Mouse (Mus musculus): ENCODE data around the gene Fbxw17. TPM values are rescaled to one million over a fixed set of nuclear protein-coding genes. Genes with fewer than 3 reads are reported as not detected.
"Not testable (repeated sequence)": the region's sequence is repeated elsewhere in the genome, so short reads cannot be mapped to it uniquely, and the experiment has no call there.

The Fbxw17 gene
- polyA plus RNA-seq (2012; fragmentation: generic; extraction: Trizol) = 23.7 TPM
- long read RNA-seq, experiment 1, partial matches to known transcripts = 1 of 17 reads
- long read RNA-seq, experiment 1, other reads (novel, unspliced or antisense) = 12 of 17 reads
- long read RNA-seq, experiment 2, transcript Fbxw17-201 (10 exons, 1,798 nt) = major isoform, 55 of 115 reads
- long read RNA-seq, experiment 2, partial matches to known transcripts = 6 of 115 reads
- long read RNA-seq, experiment 2, other reads (novel, unspliced or antisense) = 54 of 115 reads

GRCm38 (mm10) chr13:50417389-50418183 is at the start of gene Fbxw17:
Gene Fbxw17, plus strand, starts transcription at chr13:50417864.
- peak within 1 kb of the TSS; percentile 75 for H3ac ChIP-seq (ENCODE audit: control insufficient read depth, insufficient read length, low read depth)

GRCm38 (mm10) chr13:50372934-50373705 is 44.5 kb upstream of the Fbxw17 start:
- H3K79me3 ChIP-seq (ENCODE audit: low read depth); H3K79me2 ChIP-seq (ENCODE audit: control insufficient read depth, insufficient read depth); H3K4me3 ChIP-seq (ENCODE audit: insufficient read depth, poor library complexity, severe bottlenecking); H3ac ChIP-seq (ENCODE audit: control insufficient read depth, insufficient read length, low read depth); H3K27me3 ChIP-seq (ENCODE audit: control insufficient read depth, insufficient read depth, insufficient read length); H3K36me3 ChIP-seq (ENCODE audit: control insufficient read depth, insufficient read depth): not testable (repeated sequence)

More at GRCm38 (mm10) chr13:50417389-50418183, at the start of gene Fbxw17:
- H3K36me3 ChIP-seq (ENCODE audit: control insufficient read depth, insufficient read depth) = peaks cover 24% of the 10 kb centered on the region
- H3K79me3 ChIP-seq (ENCODE audit: low read depth) = peaks cover 11% of the 10 kb centered on the region
- H3K27me3 ChIP-seq (ENCODE audit: control insufficient read depth, insufficient read depth, insufficient read length) = no peaks in the 10 kb centered on the region
- peak within 1 kb of the TSS; percentile 50 for H3K4me3 ChIP-seq (ENCODE audit: insufficient read depth, poor library complexity, severe bottlenecking)
- TF ChIP-seq MYOG (IDR thresholded peaks at IDR 0.05; ENCODE audit: control insufficient read depth, extremely low read depth, insufficient read length) (no peak), USF1 (IDR thresholded peaks at IDR 0.05; ENCODE audit: low read depth) (no peak), CTCF (IDR thresholded peaks at IDR 0.05; ENCODE audit: control insufficient read depth, insufficient read depth, insufficient read length) (no peak), MAX (IDR thresholded peaks at IDR 0.05) (no peak), MYOD1 (IDR thresholded peaks at IDR 0.05; ENCODE audit: control insufficient read depth, insufficient read length, low read depth) (no peak), FOSL1 (IDR thresholded peaks at IDR 0.05; ENCODE audit: insufficient read depth, low read length, poor library complexity, severe bottlenecking) (no peak), CEBPB (IDR thresholded peaks at IDR 0.05; ENCODE audit: low read depth) (no peak)
- H3K79me2 ChIP-seq (ENCODE audit: control insufficient read depth, insufficient read depth) = peaks cover 19% of the 10 kb centered on the region

- not testable (repeated sequence) for H3K4me3 ChIP-seq (ENCODE audit: insufficient read depth, poor library complexity, severe bottlenecking); H3ac ChIP-seq (ENCODE audit: control insufficient read depth, insufficient read length, low read depth); H3K79me2 ChIP-seq (ENCODE audit: control insufficient read depth, insufficient read depth); H3K27me3 ChIP-seq (ENCODE audit: control insufficient read depth, insufficient read depth, insufficient read length); H3K36me3 ChIP-seq (ENCODE audit: control insufficient read depth, insufficient read depth); H3K79me3 ChIP-seq (ENCODE audit: low read depth)
Observed at GRCm38 (mm10) chr13:50389146-50389545, 28.5 kb upstream of the Fbxw17 start.

GRCm38 (mm10) chr13:50418421-50418820 is 757 bp downstream of the Fbxw17 start:
- Histone ChIP-seq H3K27me3 (ENCODE audit: control insufficient read depth, insufficient read depth, insufficient read length) (no peaks in the 10 kb centered on the region), H3ac (ENCODE audit: control insufficient read depth, insufficient read length, low read depth) (peak overlapping the region; percentile 22), H3K79me2 (ENCODE audit: control insufficient read depth, insufficient read depth) (peaks cover 19% of the 10 kb centered on the region), H3K4me3 (ENCODE audit: insufficient read depth, poor library complexity, severe bottlenecking) (peak overlapping the region; percentile 50), H3K79me3 (ENCODE audit: low read depth) (peaks cover 11% of the 10 kb centered on the region), H3K36me3 (ENCODE audit: control insufficient read depth, insufficient read depth) (peaks cover 33% of the 10 kb centered on the region)
- no peak for TF ChIP-seq USF1 (IDR thresholded peaks at IDR 0.05; ENCODE audit: low read depth)
- TF ChIP-seq MYOG (IDR thresholded peaks at IDR 0.05; ENCODE audit: control insufficient read depth, extremely low read depth, insufficient read length) = no peak
- no peak for TF ChIP-seq MAX (IDR thresholded peaks at IDR 0.05)
- TF ChIP-seq CEBPB (IDR thresholded peaks at IDR 0.05; ENCODE audit: low read depth) = no peak
- TF ChIP-seq CTCF (IDR thresholded peaks at IDR 0.05; ENCODE audit: control insufficient read depth, insufficient read depth, insufficient read length) = no peak
- no peak for TF ChIP-seq FOSL1 (IDR thresholded peaks at IDR 0.05; ENCODE audit: insufficient read depth, low read length, poor library complexity, severe bottlenecking)
- no peak for TF ChIP-seq MYOD1 (IDR thresholded peaks at IDR 0.05; ENCODE audit: control insufficient read depth, insufficient read length, low read depth)

DNA sequence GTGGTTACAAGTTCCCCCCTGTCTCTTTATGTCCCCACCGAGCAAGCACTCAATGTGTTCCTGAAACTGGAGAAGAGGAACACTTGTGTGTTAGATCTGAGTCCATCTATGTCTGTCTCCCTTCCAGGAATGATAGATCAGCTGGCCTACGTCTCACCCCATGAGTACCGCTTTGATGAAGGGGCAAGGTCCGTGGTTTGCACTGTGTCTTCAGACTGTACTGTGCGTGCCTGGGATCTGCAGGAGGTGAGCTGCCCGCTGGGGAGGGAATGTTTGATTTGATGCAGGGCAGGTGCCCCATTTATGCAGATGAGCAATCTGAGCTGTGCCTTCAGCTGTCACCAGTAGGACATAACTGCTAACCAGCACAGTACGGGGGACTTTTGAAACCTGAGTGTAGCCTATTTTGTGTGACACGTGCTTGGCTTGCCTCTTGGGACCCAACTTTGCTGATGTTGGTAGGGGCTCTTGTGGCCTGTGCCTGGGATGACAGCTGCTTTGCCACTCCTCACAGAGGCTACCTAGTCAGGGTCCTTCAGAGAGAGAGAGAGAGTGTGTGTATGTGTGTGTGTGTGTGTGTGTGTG is 6.1 kb downstream of the Fbxw17 start:
- no peak for TF ChIP-seq MYOD1 (IDR thresholded peaks at IDR 0.05; ENCODE audit: control insufficient read depth, insufficient read length, low read depth)
- no peak for TF ChIP-seq MAX (IDR thresholded peaks at IDR 0.05)
- TF ChIP-seq FOSL1 (IDR thresholded peaks at IDR 0.05; ENCODE audit: insufficient read depth, low read length, poor library complexity, severe bottlenecking) = no peak
- no peak for TF ChIP-seq USF1 (IDR thresholded peaks at IDR 0.05; ENCODE audit: low read depth)
- TF ChIP-seq MYOG (IDR thresholded peaks at IDR 0.05; ENCODE audit: control insufficient read depth, extremely low read depth, insufficient read length) = no peak
- no peak for TF ChIP-seq CTCF (IDR thresholded peaks at IDR 0.05; ENCODE audit: control insufficient read depth, insufficient read depth, insufficient read length)
- no peak for TF ChIP-seq CEBPB (IDR thresholded peaks at IDR 0.05; ENCODE audit: low read depth)
- Histone ChIP-seq H3K36me3 (ENCODE audit: control insufficient read depth, insufficient read depth) (peaks cover 76% of the 10 kb centered on the region), H3ac (ENCODE audit: control insufficient read depth, insufficient read length, low read depth) (no peak overlapping the region), H3K4me3 (ENCODE audit: insufficient read depth, poor library complexity, severe bottlenecking) (no peak overlapping the region), H3K79me3 (ENCODE audit: low read depth) (peaks cover 5% of the 10 kb centered on the region), H3K79me2 (ENCODE audit: control insufficient read depth, insufficient read depth) (peaks cover 10% of the 10 kb centered on the region), H3K27me3 (ENCODE audit: control insufficient read depth, insufficient read depth, insufficient read length) (no peaks in the 10 kb centered on the region)
